Mouse (Mus musculus) forebrain, embryonic 11.5 days (tissue): ENCODE measurements around the gene Gnas. TPM values are rescaled to one million over a fixed set of nuclear protein-coding genes. Genes with fewer than 3 reads are reported as not detected.
A peak's percentile ranks its signal among the peaks of the same experiment; 100 is the strongest.

Source experiments
- ATAC-seq: fragments of 200-750 bp; cut with Nextera tagmentation; replicated peaks from 2 replicates; pipeline ENCODE4 v1.8.0; 2017; ENCODE audit warnings: moderate TSS enrichment; ENCODE audit not compliant: low FRiP score
- DNase-seq: peaks from one replicate; pipeline ENCODE4 v3.0.0-alpha.2; 2017; ENCODE audit warnings: low spot score
- H3K27ac ChIP-seq: fragments of 300-500 bp; sonication (generic); 2 replicates; pipeline ENCODE4 v1.5.1; 2014; ENCODE audit warnings: low read depth, low read length
- H3K27me3 ChIP-seq: fragments of 300-500 bp; sonication (generic); 2 replicates; pipeline ENCODE4 v1.6.1; 2014; ENCODE audit warnings: mild to moderate bottlenecking, low read length, mixed read lengths; ENCODE audit not compliant: control insufficient read depth, insufficient read depth
- H3K36me3 ChIP-seq: fragments of 300-500 bp; sonication (generic); 2 replicates; pipeline ENCODE4 v1.6.1; 2014; ENCODE audit warnings: mild to moderate bottlenecking, low read length, moderate library complexity, mixed read lengths; ENCODE audit not compliant: control insufficient read depth, insufficient read depth
- H3K4me1 ChIP-seq: fragments of 300-500 bp; sonication (generic); replicated peaks from 2 replicates; pipeline ENCODE4 v1.6.1; 2014; ENCODE audit warnings: low read length, mixed read lengths; ENCODE audit not compliant: control insufficient read depth, insufficient read depth
- H3K4me2 ChIP-seq: fragments of 300-500 bp; sonication (generic); 2 replicates; pipeline ENCODE4 v1.6.1; 2014; ENCODE audit warnings: low read depth, mild to moderate bottlenecking, low read length, moderate library complexity, mixed read lengths; ENCODE audit not compliant: severe bottlenecking
- H3K4me3 ChIP-seq: fragments of 300-500 bp; sonication (generic); 2 replicates; pipeline ENCODE4 v1.5.1; 2014; ENCODE audit warnings: low read depth, low read length
- H3K9ac ChIP-seq: fragments of 300-500 bp; sonication (generic); 2 replicates; pipeline ENCODE4 v1.6.1; 2014; ENCODE audit warnings: low read length
- H3K9me3 ChIP-seq: fragments of 300-500 bp; sonication (generic); 2 replicates; pipeline ENCODE4 v1.6.1; 2016; ENCODE audit warnings: low read length, mixed read lengths; ENCODE audit not compliant: control insufficient read depth
- WGBS: fragments of 180-500 bp; shearing (Covaris S2); extraction: QIAGEN DNeasy Blood & Tissue Kit; methylation state at CpG from one replicate; pipeline ENCODE4 v1.1.7; 2014; 5-methylcytosine and 5-hydroxymethylcytosine counted together
- polyA plus RNA-seq: library from polyadenylated mRNA; unstranded; fragments of >200 nt; fragmentation: Nextera tagmentation; extraction: Ambion mirVana; gene quantifications from 2 replicates; pipeline ENCODE4 v1.2.1, GENCODE M21; 2014

Gene Gnas
- polyA plus RNA-seq, 1 experiment from 2014 or later, result 1,123 TPM

DNA sequence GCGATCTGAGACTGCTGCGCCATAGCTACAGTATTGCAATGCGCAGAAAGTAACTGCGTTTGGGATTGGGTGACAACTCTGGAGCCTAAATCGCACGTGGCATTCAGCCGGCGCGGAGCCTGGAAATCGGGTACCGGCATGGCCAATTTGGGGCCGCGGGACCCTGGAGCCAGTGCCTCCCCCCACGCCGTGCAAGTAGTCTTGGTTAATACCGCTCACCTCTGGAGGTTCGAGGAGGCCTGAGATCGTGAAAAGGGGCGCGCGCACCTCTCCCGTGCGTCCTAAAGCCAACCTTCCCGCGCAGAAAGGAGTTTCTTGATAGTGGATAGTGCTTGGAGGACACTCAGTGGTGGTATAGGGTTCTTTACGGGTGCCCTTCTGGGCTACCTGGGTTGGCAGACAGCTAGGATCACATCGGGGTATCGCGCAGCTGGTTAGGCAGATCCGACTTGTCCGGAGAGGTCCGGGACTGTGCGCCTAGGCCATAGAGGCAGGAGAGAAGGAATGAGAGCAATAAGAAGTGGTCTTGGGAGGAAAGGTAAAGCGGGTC, 1.9 kb downstream of the Gnas start:
- peaks cover 22% of the 10 kb centered on the region; the same call in 1 of the 2 replicates for H3K9me3 ChIP-seq
- no peak overlapping the region for H3K4me2 ChIP-seq
- no peak overlapping the region for H3K27ac ChIP-seq
- peak; percentile 53 for DNase-seq
- no peak overlapping the region for H3K4me3 ChIP-seq
- H3K27me3 ChIP-seq, result peaks cover 40% of the 10 kb centered on the region
- no peak overlapping the region for H3K9ac ChIP-seq
- peaks cover 29% of the 10 kb centered on the region for H3K36me3 ChIP-seq
- H3K4me1 ChIP-seq, result peaks cover 1% of the 10 kb centered on the region; the same call in 1 of the 2 replicates
- WGBS, result 42% methylated on average over 34 of the region's 34 CpGs
- no peak for ATAC-seq

GRCm38 (mm10) chr2:174287921-174288320, 3.8 kb downstream of the Gnas start:
- H3K4me3 ChIP-seq, result no peak overlapping the region
- no peak overlapping the region for H3K9ac ChIP-seq
- H3K4me2 ChIP-seq, result no peak overlapping the region
- H3K27ac ChIP-seq, result no peak overlapping the region
- WGBS, result 26% methylated on average over 7 of the region's 7 CpGs
- peaks cover 22% of the 10 kb centered on the region; the same call in 1 of the 2 replicates for H3K9me3 ChIP-seq
- peak; percentile 41 for DNase-seq
- H3K27me3 ChIP-seq, result peaks cover 40% of the 10 kb centered on the region
- H3K4me1 ChIP-seq, result peaks cover 9% of the 10 kb centered on the region; the same call in 1 of the 2 replicates
- peaks cover 29% of the 10 kb centered on the region for H3K36me3 ChIP-seq
- ATAC-seq, result no peak

DNA sequence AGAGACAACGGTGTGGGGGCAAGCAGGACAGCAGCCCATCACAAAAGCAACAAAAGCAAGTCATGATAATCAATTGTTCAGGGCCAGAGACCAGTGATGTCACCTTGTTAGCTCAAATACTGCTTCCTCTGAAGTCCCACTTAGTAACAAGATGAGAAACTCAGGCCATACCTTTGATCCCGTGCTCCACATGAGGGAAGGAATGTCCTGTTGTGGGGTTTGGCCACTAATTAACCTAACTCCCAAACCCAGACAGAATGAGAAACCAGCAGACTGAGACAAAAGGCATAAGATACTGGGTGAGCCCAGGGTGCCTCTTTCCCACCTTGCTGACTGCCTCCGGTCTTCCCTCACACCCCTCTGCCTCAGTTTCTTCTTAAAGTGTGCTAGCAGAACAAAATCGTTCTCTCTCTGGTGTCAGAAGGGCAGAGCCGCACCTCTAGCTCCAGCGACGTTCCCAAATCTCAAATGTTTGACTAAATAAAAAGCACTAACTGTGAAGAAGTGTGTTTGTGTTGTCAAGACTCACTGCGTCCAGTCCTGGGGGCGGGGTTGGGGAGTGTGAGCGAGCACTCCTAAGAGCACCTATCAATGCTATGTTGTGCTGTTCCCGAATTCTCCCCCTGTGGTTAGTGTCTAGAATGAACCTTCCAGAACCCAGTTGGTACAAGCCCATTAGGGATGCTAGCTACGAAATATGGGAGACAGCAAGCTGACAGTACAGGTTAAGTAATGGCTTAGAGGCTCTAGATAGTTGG, 4.7 kb downstream of the Gnas start:
- peak; percentile 47 for DNase-seq
- no peak overlapping the region for H3K4me2 ChIP-seq
- no peak overlapping the region for H3K27ac ChIP-seq
- 40% methylated on average over 12 of the region's 12 CpGs for WGBS
- peaks cover 22% of the 10 kb centered on the region; the same call in 1 of the 2 replicates for H3K9me3 ChIP-seq
- no peak overlapping the region for H3K9ac ChIP-seq
- peaks cover 38% of the 10 kb centered on the region for H3K27me3 ChIP-seq
- H3K36me3 ChIP-seq, result peaks cover 27% of the 10 kb centered on the region
- peaks cover 9% of the 10 kb centered on the region; the same call in 1 of the 2 replicates for H3K4me1 ChIP-seq
- no peak overlapping the region for H3K4me3 ChIP-seq
- ATAC-seq, result no peak

DNA sequence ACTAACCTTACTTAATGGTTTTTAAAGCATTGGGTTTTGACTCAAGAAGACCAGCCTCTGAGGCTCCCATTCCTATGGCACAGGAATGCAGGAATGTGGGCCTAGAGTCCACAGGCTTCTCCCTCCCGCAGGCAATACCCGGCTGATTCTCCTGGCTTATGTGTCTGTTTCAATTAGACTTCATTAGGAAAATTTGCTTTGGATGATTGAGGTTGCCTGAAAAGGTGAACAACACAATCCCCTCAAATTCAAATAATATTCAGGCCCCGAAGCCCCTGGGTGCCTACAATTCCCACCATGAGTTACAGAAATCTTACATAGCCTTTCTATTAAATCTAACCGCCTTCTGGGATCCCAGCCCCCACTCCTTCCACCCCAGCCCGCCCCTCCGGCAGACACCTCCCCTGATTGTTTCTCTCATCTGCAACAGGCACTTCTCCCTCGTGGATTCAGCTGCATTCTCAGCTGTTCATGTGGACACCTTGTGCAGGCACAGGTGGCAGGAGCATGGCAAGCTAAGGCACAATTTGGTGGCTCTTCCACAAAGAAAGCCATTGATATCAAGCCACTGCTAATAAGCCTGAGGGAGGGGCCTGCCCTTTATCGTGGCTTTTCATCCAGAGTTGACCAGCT, 7.0 kb downstream of the Gnas start:
- Histone ChIP-seq H3K4me1 (peaks cover 9% of the 10 kb centered on the region; the same call in 1 of the 2 replicates), H3K9ac (no peak overlapping the region)

GRCm38 (mm10) chr2:174291662-174292030, 7.5 kb downstream of the Gnas start:
- Histone ChIP-seq H3K4me3 (peak overlapping the region; percentile 9; the same call in 1 of the 2 replicates), H3K27ac (no peak overlapping the region), H3K4me1 (peaks cover 9% of the 10 kb centered on the region; the same call in 1 of the 2 replicates), H3K27me3 (peaks cover 12% of the 10 kb centered on the region), H3K9ac (no peak overlapping the region), H3K36me3 (no peaks in the 10 kb centered on the region; the same call in 1 of the 2 replicates), H3K9me3 (no peaks in the 10 kb centered on the region; the same call in 1 of the 2 replicates), H3K4me2 (peak overlapping the region; percentile 62; the same call in 1 of the 2 replicates)
- no peak for ATAC-seq
- WGBS, result 25% methylated on average over 2 of the region's 2 CpGs
- DNase-seq, result peak; percentile 54

More for the DNA sequence above, 7.0 kb downstream of the Gnas start:
- WGBS, result 44% methylated on average over 8 of the region's 8 CpGs
- Histone ChIP-seq H3K27ac (no peak overlapping the region), H3K4me3 (peak overlapping the region; percentile 9; the same call in 1 of the 2 replicates), H3K9me3 (peaks cover 5% of the 10 kb centered on the region; the same call in 1 of the 2 replicates), H3K36me3 (peaks cover 5% of the 10 kb centered on the region), H3K4me2 (peak overlapping the region; percentile 62; the same call in 1 of the 2 replicates), H3K27me3 (peaks cover 17% of the 10 kb centered on the region)
- ATAC-seq (no peak), DNase-seq (peak; percentile 54)

- Histone ChIP-seq H3K27me3 (peaks cover 20% of the 10 kb centered on the region), H3K9me3 (peaks cover 12% of the 10 kb centered on the region; the same call in 1 of the 2 replicates), H3K4me2 (peak overlapping the region; percentile 43), H3K4me1 (peaks cover 11% of the 10 kb centered on the region; the same call in 1 of the 2 replicates), H3K9ac (peak overlapping the region; percentile 72), H3K4me3 (peak overlapping the region; percentile 48), H3K27ac (peak overlapping the region; percentile 47; the same call in 1 of the 2 replicates), H3K36me3 (no peaks in the 10 kb centered on the region)
- peak; percentile 69 for DNase-seq
- ATAC-seq, result 0 out of 2 replicates have a peak, but pooled peaks have one; percentile 8
- 42% methylated on average over 8 of the region's 8 CpGs for WGBS
Observed at GRCm38 (mm10) chr2:174294457-174294856, 10.3 kb downstream of the Gnas start.

- H3K27me3 ChIP-seq, result peaks cover 28% of the 10 kb centered on the region
- peaks cover 19% of the 10 kb centered on the region for H3K9me3 ChIP-seq
- peak overlapping the region; percentile 52 for H3K4me2 ChIP-seq
- peak; percentile 90 for ATAC-seq
- H3K4me3 ChIP-seq, result peak overlapping the region; percentile 48
- peaks cover 13% of the 10 kb centered on the region; the same call in 1 of the 2 replicates for H3K4me1 ChIP-seq
- peak overlapping the region; percentile 72 for H3K9ac ChIP-seq
- WGBS, result 55% methylated on average over 36 of the region's 36 CpGs
- no peaks in the 10 kb centered on the region for H3K36me3 ChIP-seq
- DNase-seq, result peak; percentile 95
- H3K27ac ChIP-seq, result peak overlapping the region; percentile 47
Observed at GRCm38 (mm10) chr2:174295175-174295899, 11.2 kb downstream of the Gnas start.
